In genomic region chr19:42776813-42777212, GRCm38 (mm10) we compare ENCODE assay signal across 10 mouse cellular contexts. TPM values are rescaled to one million over a fixed set of nuclear protein-coding genes. Genes with fewer than 3 reads are reported as not detected.
DNase-seq lines count a peak whose midpoint lies in the region; ATAC-seq and TF ChIP-seq lines count a peak whose summit lies in the region.
"Had no signal": no experiment of that assay in that cellular context is flagged by ENCODE, and none has a peak within 500 bp of the region (broad histone marks: within the 10 kb centered on the region; RNA-seq: fewer than 3 reads in every experiment).

No protein-coding gene starts in this region.

- no peaks in the 10 kb centered on the region for H3K9me3 ChIP-seq in midbrain, embryonic 11.5 days (ENCODE audit: control insufficient read depth, low read length)
- H3K9me3 ChIP-seq: embryonic facial prominence, embryonic 15.5 days; limb, embryonic 13.5 days had no signal

- H3K4me1 ChIP-seq in lung, adult 2 months (ENCODE audit: control insufficient read depth, insufficient read depth, low read length), result 0 out of 2 replicates have a peak, but pooled peaks cover 3% of the 10 kb centered on the region
- no peaks in the 10 kb centered on the region for H3K4me1 ChIP-seq in midbrain, embryonic 11.5 days (ENCODE audit: control insufficient read depth, insufficient read depth, low read length)

- no peak overlapping the region for H3K9ac ChIP-seq in midbrain, embryonic 11.5 days (ENCODE audit: low read length)
- H3K9ac ChIP-seq: embryonic facial prominence, embryonic 15.5 days; limb, embryonic 13.5 days had no signal

- ATAC-seq in midbrain, embryonic 11.5 days (ENCODE audit: low FRiP score), result no peak

- H3K27ac ChIP-seq in midbrain, embryonic 11.5 days (ENCODE audit: low read depth, low read length), result no peak overlapping the region
- H3K27ac ChIP-seq: embryonic facial prominence, embryonic 15.5 days; limb, embryonic 13.5 days had no signal

- H3K4me2 ChIP-seq in midbrain, embryonic 11.5 days, result no peak overlapping the region
- H3K4me2 ChIP-seq: embryonic facial prominence, embryonic 15.5 days; limb, embryonic 13.5 days had no signal

- peak; percentile 9; the same call in 1 of the 2 replicates for TF ChIP-seq CTCF in lung, adult 2 months (IDR thresholded peaks at IDR 0.05; ENCODE audit: insufficient read depth, low read length)

- no peak overlapping the region for H3K4me3 ChIP-seq in lung, adult 2 months (replicated peaks; ENCODE audit: extremely low read depth, low read depth, low read length)
- H3K4me3 ChIP-seq in midbrain, embryonic 11.5 days (ENCODE audit: low read depth, low read length), result no peak overlapping the region
- H3K4me3 ChIP-seq: embryonic facial prominence, embryonic 15.5 days; limb, embryonic 13.5 days had no signal

- 100% methylated on average over 1 of the region's 1 CpGs for WGBS in lung, adult 2 months
- WGBS in midbrain, embryonic 11.5 days, result 94% methylated on average over 1 of the region's 1 CpGs

- peak; percentile 49 for DNase-seq in embryo, embryonic 10 days (ENCODE audit: low spot score)
- no peak for DNase-seq in embryo, embryonic 9.5 days (ENCODE audit: extremely low spot score)
- no peak for DNase-seq in lung, adult 2 months
- no peak for DNase-seq in lung, postnatal 25 days (ENCODE audit: low spot score)
- DNase-seq in R1 (ENCODE audit: low read depth, low spot score), result peak; percentile 82
- DNase-seq in natural killer cell, adult 2 months (ENCODE audit: low spot score in 2 of 2), result peak; percentile 7 to 35
- DNase-seq in spleen, postnatal 4 days (ENCODE audit: low spot score in 2 of 2), result no peak
- no peak for DNase-seq in midbrain, embryonic 11.5 days (ENCODE audit: low spot score, missing footprints)

- no peaks in the 10 kb centered on the region for H3K36me3 ChIP-seq in midbrain, embryonic 11.5 days (ENCODE audit: control insufficient read depth, insufficient read depth, low read length)
- H3K36me3 ChIP-seq: embryonic facial prominence, embryonic 15.5 days; limb, embryonic 13.5 days had no signal

- no peak for TF ChIP-seq POLR2A in lung, adult 2 months (IDR thresholded peaks at IDR 0.05; ENCODE audit: borderline replicate concordance, extremely low read depth, low read depth, low read length)

- H3K27me3 ChIP-seq in midbrain, embryonic 11.5 days (ENCODE audit: control insufficient read depth, insufficient read depth, low read length), result no peaks in the 10 kb centered on the region
- H3K27me3 ChIP-seq: embryonic facial prominence, embryonic 15.5 days; limb, embryonic 13.5 days had no signal

RNA-seq across cellular contexts. Expression of gene Hps1, which starts 3.0 kb away (rescaled TPM):
- polyA plus RNA-seq in lung, adult 2 months (2012; rRNA removed), result 16.6 and 18.9 TPM in 2 replicates
- polyA plus RNA-seq in midbrain, embryonic 11.5 days (2014; fragmentation: Nextera tagmentation; extraction: Ambion mirVana), result 10.1 and 10.3 TPM in 2 replicates

RNA-seq across cellular contexts. Expression of gene Pyroxd2, which starts 24.2 kb away (rescaled TPM):
- 5.0 and 5.4 TPM in 2 replicates for polyA plus RNA-seq in lung, adult 2 months (2012; rRNA removed)
- polyA plus RNA-seq in midbrain, embryonic 11.5 days (2014; fragmentation: Nextera tagmentation; extraction: Ambion mirVana), result 0.71 and 0.73 TPM in 2 replicates

Comparison
In these comparisons a context has a peak if more than half of its experiments do, and no peak if none do; other contexts are left out.
1. DNase-seq: peak in embryo, embryonic 10 days (single experiment), R1 (single experiment) and natural killer cell, adult 2 months (2 of 2); none in embryo, embryonic 9.5 days (single experiment), lung, adult 2 months (single experiment), lung, postnatal 25 days (single experiment), spleen, postnatal 4 days (0 of 2) and midbrain, embryonic 11.5 days (single experiment).